Mouse (Mus musculus) liver, embryonic 12.5 days (tissue): ENCODE data around the gene Klhdc4. TPM values are rescaled to one million over a fixed set of nuclear protein-coding genes. Genes with fewer than 3 reads are reported as not detected.

Experiments
- ATAC-seq: fragments of 200-750 bp; cut with Nextera tagmentation; 2 replicates; pipeline ENCODE4 v1.8.0; 2017; ENCODE audit warnings: moderate number of reproducible peaks, mild to moderate bottlenecking, moderate library complexity
- H3K27ac ChIP-seq: fragments of 300-500 bp; sonication (generic); 2 replicates; pipeline ENCODE4 v1.5.1; 2016; ENCODE audit warnings: mild to moderate bottlenecking
- H3K27me3 ChIP-seq: fragments of 300-500 bp; sonication (generic); replicated peaks from 2 replicates; pipeline ENCODE4 v1.6.1; 2016; ENCODE audit warnings: mild to moderate bottlenecking, moderate library complexity
- H3K36me3 ChIP-seq: fragments of 300-500 bp; sonication (generic); 2 replicates; pipeline ENCODE4 v1.6.1; 2016; ENCODE audit warnings: mild to moderate bottlenecking, moderate library complexity
- H3K4me1 ChIP-seq: fragments of 300-500 bp; sonication (generic); 2 replicates; pipeline ENCODE4 v1.6.1; 2016
- H3K4me2 ChIP-seq: fragments of 300-500 bp; sonication (generic); 2 replicates; pipeline ENCODE4 v1.6.1; 2016; ENCODE audit warnings: mild to moderate bottlenecking, moderate library complexity
- H3K4me3 ChIP-seq: fragments of 300-500 bp; sonication (generic); 2 replicates; pipeline ENCODE4 v1.5.1; 2016; ENCODE audit warnings: mild to moderate bottlenecking, moderate library complexity
- H3K9ac ChIP-seq: fragments of 300-500 bp; sonication (generic); 2 replicates; pipeline ENCODE4 v1.6.1; 2016; ENCODE audit warnings: mild to moderate bottlenecking, moderate library complexity
- H3K9me3 ChIP-seq: fragments of 300-500 bp; sonication (generic); replicated peaks from 2 replicates; pipeline ENCODE4 v1.6.1; 2016; ENCODE audit warnings: mild to moderate bottlenecking, moderate library complexity
- WGBS: fragments of 180-500 bp; shearing (Covaris S2); methylation state at CpG from one replicate; pipeline ENCODE4 v1.1.7; 2016; ENCODE audit not compliant: insufficient replicate concordance; 5-methylcytosine and 5-hydroxymethylcytosine counted together
- polyA plus RNA-seq: library from polyadenylated mRNA; unstranded; fragments of >200 nt; fragmentation: Nextera tagmentation; extraction: Ambion mirVana; gene quantifications from 2 replicates; pipeline ENCODE4 v1.2.1, GENCODE M21; 2016

Klhdc4 gene
- polyA plus RNA-seq, 1 experiment from 2014 or later = 36.2 TPM

- no peak overlapping the region for H3K4me3 ChIP-seq
- no peak overlapping the region for H3K4me2 ChIP-seq
- no peak overlapping the region for H3K27ac ChIP-seq
- H3K4me1 ChIP-seq = no peaks in the 10 kb centered on the region
- H3K9me3 ChIP-seq = no peaks in the 10 kb centered on the region
- WGBS = 56% methylated on average over 12 of the region's 12 CpGs
- 0 out of 2 replicates have a peak, but pooled peaks have one; percentile 35 for ATAC-seq
- H3K9ac ChIP-seq = no peak overlapping the region
- H3K36me3 ChIP-seq = no peaks in the 10 kb centered on the region
- H3K27me3 ChIP-seq = peaks cover 36% of the 10 kb centered on the region
Measured at GRCm38 (mm10) chr8:121861806-121862548, 32.6 kb upstream of the Klhdc4 start.

DNA sequence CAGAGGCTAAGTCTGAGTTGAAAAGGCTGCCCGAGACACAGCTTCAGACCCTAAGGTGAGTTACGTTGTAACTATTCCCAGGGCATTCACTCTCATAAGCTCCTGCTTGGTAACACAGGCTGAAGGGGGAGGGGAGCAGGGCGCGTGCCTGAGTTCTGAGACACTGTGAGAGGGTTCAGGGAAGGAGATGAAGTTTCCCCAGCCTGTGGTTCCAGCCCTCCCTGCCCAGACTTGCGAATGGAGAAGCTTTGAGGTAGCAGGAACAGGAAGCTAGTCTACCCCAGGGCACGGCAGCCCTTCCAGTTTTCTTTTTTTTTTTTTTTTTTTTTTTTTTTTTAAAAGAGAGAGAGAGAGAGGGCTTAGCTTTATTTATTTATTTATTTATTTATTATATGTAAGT, 31.9 kb upstream of the Klhdc4 start:
- Histone ChIP-seq H3K36me3 (no peaks in the 10 kb centered on the region), H3K4me1 (no peaks in the 10 kb centered on the region), H3K9me3 (no peaks in the 10 kb centered on the region), H3K27ac (no peak overlapping the region), H3K4me3 (no peak overlapping the region), H3K4me2 (no peak overlapping the region), H3K27me3 (peaks cover 36% of the 10 kb centered on the region), H3K9ac (no peak overlapping the region)
- WGBS = 26% methylated on average over 6 of the region's 6 CpGs
- ATAC-seq = no peak

GRCm38 (mm10) chr8:121857747-121858146, 28.4 kb upstream of the Klhdc4 start:
- no peak overlapping the region for H3K9ac ChIP-seq
- H3K4me2 ChIP-seq = no peak overlapping the region
- H3K36me3 ChIP-seq = no peaks in the 10 kb centered on the region
- no peaks in the 10 kb centered on the region for H3K9me3 ChIP-seq
- H3K4me3 ChIP-seq = no peak overlapping the region
- H3K27me3 ChIP-seq = peaks cover 32% of the 10 kb centered on the region
- H3K4me1 ChIP-seq = 0 out of 2 replicates have a peak, but pooled peaks cover under 1% of the 10 kb centered on the region
- 48% methylated on average over 2 of the region's 2 CpGs for WGBS
- no peak overlapping the region for H3K27ac ChIP-seq
- no peak for ATAC-seq

DNA sequence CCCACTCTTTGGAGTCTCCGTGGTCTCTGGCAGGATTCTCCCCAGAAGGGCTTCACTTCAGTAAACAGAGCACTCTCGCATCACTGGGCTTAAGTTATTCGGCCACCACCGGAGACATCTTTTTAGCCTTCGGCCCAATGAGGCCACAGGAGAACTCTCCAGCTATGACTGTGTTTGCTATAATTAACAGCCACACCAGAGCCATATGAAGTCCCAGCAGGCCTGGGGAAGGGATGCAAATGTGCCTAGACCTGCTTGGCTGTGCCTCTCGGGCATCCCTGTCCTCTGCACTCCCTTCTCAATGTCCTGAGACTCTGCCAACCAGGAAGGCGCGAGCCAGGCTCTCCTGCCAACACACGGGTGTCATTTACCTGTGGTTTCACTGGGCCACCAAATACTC, 28.0 kb upstream of the Klhdc4 start:
- WGBS = 62% methylated on average over 9 of the region's 9 CpGs
- no peak overlapping the region for H3K4me2 ChIP-seq
- no peak overlapping the region for H3K27ac ChIP-seq
- H3K9ac ChIP-seq = no peak overlapping the region
- H3K27me3 ChIP-seq = peaks cover 27% of the 10 kb centered on the region
- ATAC-seq = no peak
- no peaks in the 10 kb centered on the region for H3K9me3 ChIP-seq
- H3K4me1 ChIP-seq = peaks cover 4% of the 10 kb centered on the region
- no peaks in the 10 kb centered on the region for H3K36me3 ChIP-seq
- H3K4me3 ChIP-seq = no peak overlapping the region

GRCm38 (mm10) chr8:121856071-121856746, 26.8 kb upstream of the Klhdc4 start:
- Histone ChIP-seq H3K4me3 (no peak overlapping the region), H3K4me2 (no peak overlapping the region), H3K9ac (no peak overlapping the region), H3K4me1 (peaks cover 15% of the 10 kb centered on the region), H3K36me3 (no peaks in the 10 kb centered on the region), H3K27me3 (peaks cover 21% of the 10 kb centered on the region), H3K27ac (no peak overlapping the region), H3K9me3 (no peaks in the 10 kb centered on the region)
- WGBS = 75% methylated on average over 14 of the region's 14 CpGs
- no peak for ATAC-seq

- H3K27me3 ChIP-seq = peaks cover 15% of the 10 kb centered on the region
- no peak overlapping the region for H3K4me2 ChIP-seq
- no peak overlapping the region for H3K4me3 ChIP-seq
- no peak for ATAC-seq
- H3K9ac ChIP-seq = no peak overlapping the region
- H3K27ac ChIP-seq = no peak overlapping the region
- H3K4me1 ChIP-seq = peaks cover 36% of the 10 kb centered on the region
- H3K9me3 ChIP-seq = no peaks in the 10 kb centered on the region
- WGBS = 62% methylated on average over 2 of the region's 2 CpGs
- H3K36me3 ChIP-seq = no peaks in the 10 kb centered on the region
Measured at GRCm38 (mm10) chr8:121853586-121853985, 24.2 kb upstream of the Klhdc4 start.

DNA sequence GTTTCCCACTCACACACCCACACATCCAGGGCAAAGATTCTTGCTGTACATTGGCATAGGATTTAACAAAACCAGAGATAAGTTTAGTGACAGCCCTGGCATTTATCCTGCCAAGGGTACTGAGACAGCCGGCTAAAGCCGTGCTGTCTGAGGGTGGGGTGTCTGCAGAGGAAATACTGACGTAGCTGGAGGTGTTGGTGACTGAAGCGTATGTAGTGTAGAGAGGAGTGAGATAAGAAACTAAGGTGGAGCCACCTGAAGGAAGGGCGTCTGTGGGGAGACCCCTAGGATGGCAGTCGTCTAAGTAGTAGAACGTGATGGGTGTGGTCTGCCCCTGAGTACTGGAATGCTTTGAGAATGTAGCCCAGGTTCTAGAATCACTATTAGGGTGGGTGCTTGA, 23.1 kb upstream of the Klhdc4 start:
- Histone ChIP-seq H3K4me2 (no peak overlapping the region), H3K4me3 (no peak overlapping the region), H3K27ac (0 out of 2 replicates have a peak overlapping the region, but pooled peaks have one; percentile 12), H3K4me1 (peaks cover 38% of the 10 kb centered on the region), H3K27me3 (peaks cover 11% of the 10 kb centered on the region; the same call in 1 of the 2 replicates), H3K9me3 (no peaks in the 10 kb centered on the region), H3K36me3 (no peaks in the 10 kb centered on the region), H3K9ac (no peak overlapping the region; the same call in 1 of the 2 replicates)
- ATAC-seq = no peak
- WGBS = 20% methylated on average over 7 of the region's 7 CpGs

DNA sequence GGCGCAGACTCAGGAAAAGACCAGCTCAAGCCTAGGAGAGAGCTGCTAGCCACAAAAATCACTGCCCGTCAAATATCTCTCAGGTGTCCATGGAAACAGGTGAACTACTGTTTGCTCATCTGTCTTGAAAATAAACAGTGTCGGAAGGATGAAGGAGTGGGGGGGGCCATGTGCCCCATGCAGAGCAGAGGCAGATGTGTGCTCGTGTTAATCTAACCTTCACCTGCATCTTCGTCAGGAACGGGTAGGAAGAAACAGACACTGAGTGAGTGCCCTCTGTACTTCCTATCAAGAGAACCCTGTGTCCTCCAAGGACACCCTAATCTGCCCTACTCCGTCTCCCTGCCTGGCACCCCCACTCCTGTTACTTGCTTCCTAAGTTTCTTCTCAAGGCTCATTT, 22.3 kb upstream of the Klhdc4 start:
- no peak for ATAC-seq

GRCm38 (mm10) chr8:121850821-121851470, 21.6 kb upstream of the Klhdc4 start:
- Histone ChIP-seq H3K27me3 (peaks cover 8% of the 10 kb centered on the region; the same call in 1 of the 2 replicates), H3K4me2 (peak overlapping the region; percentile 72), H3K9ac (peak overlapping the region; percentile 78), H3K4me1 (peaks cover 43% of the 10 kb centered on the region), H3K9me3 (no peaks in the 10 kb centered on the region), H3K4me3 (peak overlapping the region; percentile 42), H3K36me3 (no peaks in the 10 kb centered on the region), H3K27ac (peak overlapping the region; percentile 88)
- ATAC-seq = peak; percentile 83
- 4% methylated on average over 24 of the region's 24 CpGs for WGBS

More for the DNA sequence above, 22.3 kb upstream of the Klhdc4 start:
- 48% methylated on average over 7 of the region's 7 CpGs for WGBS
- Histone ChIP-seq H3K4me3 (0 out of 2 replicates have a peak overlapping the region, but pooled peaks have one; percentile 42), H3K36me3 (no peaks in the 10 kb centered on the region), H3K27ac (peak overlapping the region; percentile 68), H3K4me2 (peak overlapping the region; percentile 72), H3K9me3 (no peaks in the 10 kb centered on the region), H3K4me1 (peaks cover 43% of the 10 kb centered on the region), H3K9ac (no peak overlapping the region; the same call in none of the 2 replicates), H3K27me3 (peaks cover 8% of the 10 kb centered on the region; the same call in 1 of the 2 replicates)

DNA sequence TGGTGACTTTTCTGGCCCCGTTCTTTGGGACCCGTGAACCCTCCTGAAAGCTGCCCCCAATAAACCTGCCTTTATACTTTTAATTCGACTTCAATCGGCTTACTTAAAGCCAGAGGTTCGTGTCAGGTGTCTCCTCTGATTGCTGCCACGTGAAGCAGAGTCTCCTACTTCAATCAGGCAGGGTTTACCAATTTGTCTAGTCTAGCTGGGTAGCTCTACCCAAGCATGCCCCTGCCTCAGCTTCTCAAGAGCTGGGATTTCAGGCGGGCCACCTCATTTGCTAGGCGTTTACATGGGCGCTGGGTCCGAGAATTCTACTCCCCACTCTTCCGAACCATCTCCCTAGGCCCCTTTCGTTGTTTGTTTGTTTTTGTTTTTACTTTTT, 21.1 kb upstream of the Klhdc4 start:
- Histone ChIP-seq H3K4me2 (peak overlapping the region; percentile 72), H3K9me3 (no peaks in the 10 kb centered on the region), H3K4me3 (peak overlapping the region; percentile 42), H3K27ac (peak overlapping the region; percentile 88), H3K9ac (peak overlapping the region; percentile 78), H3K36me3 (peaks cover 2% of the 10 kb centered on the region), H3K27me3 (peaks cover 8% of the 10 kb centered on the region; the same call in 1 of the 2 replicates), H3K4me1 (peaks cover 43% of the 10 kb centered on the region)
- 43% methylated on average over 12 of the region's 12 CpGs for WGBS
- no peak; the same call in 1 of the 2 replicates for ATAC-seq

- peaks cover 5% of the 10 kb centered on the region for H3K36me3 ChIP-seq
- no peak for ATAC-seq
- H3K27ac ChIP-seq = peak overlapping the region; percentile 88; the same call in 1 of the 2 replicates
- no peaks in the 10 kb centered on the region for H3K9me3 ChIP-seq
- WGBS = 11% methylated on average over 6 of the region's 6 CpGs
- H3K4me3 ChIP-seq = no peak overlapping the region
- peaks cover 8% of the 10 kb centered on the region; the same call in 1 of the 2 replicates for H3K27me3 ChIP-seq
- peaks cover 43% of the 10 kb centered on the region for H3K4me1 ChIP-seq
- H3K4me2 ChIP-seq = peak overlapping the region; percentile 72
- H3K9ac ChIP-seq = peak overlapping the region; percentile 78; the same call in 1 of the 2 replicates
Measured at GRCm38 (mm10) chr8:121850018-121850417, 20.6 kb upstream of the Klhdc4 start.
